Mouse (Mus musculus): ENCODE data around the gene Olfr360.
"Not testable (repeated sequence)": the region's sequence is repeated elsewhere in the genome, so short reads cannot be mapped to it uniquely, and the experiment has no call there.

Olfr360 gene

GRCm38 (mm10) chr2:37065446-37065845 is at the start of gene Olfr360:
Gene Olfr360, plus strand, starts transcription at chr2:37065746.
- no peak for DNase-seq (ENCODE audit: low read depth, low spot score)

DNA sequence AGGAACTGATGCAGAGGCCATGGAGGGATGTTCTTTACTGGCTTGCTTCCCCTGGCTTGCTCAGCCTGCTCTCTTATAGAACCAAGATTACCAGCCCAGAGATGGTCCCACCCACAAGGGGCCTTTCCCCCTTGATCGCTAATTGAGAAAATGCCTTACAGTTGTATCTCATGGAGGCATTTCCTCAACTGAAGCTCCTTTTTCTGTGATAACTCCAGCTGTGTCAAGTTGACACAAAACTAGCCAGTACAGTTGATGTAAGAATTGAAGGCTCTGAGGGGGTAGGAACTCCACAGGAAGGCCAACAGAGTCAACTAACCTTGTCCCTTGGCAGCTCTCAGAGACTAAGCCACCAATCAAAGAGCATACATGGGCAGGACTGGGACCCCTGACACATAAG is 23.6 kb downstream of the Olfr360 start, which contains the start of gene Olfr361:
TSS of gene Olfr361 (minus strand) at position 101 of the 400 bp plus-strand sequence.
- not testable (repeated sequence) for DNase-seq (ENCODE audit: low read depth, low spot score)

- DNase-seq (ENCODE audit: low read depth, low spot score): no peak
These were observed 52.3 kb downstream of the Olfr360 start, which contains the start of gene Olfr362 for GRCm38 (mm10) chr2:37117810-37118209. Gene Olfr362, minus strand, starts transcription at chr2:37117910.

Measured in retina, postnatal 7 days (tissue).